Mouse (Mus musculus) lung, postnatal 0 days (tissue): Measurements from ENCODE around the gene Pnpo. TPM values are rescaled to one million over a fixed set of nuclear protein-coding genes. Genes with fewer than 3 reads are reported as not detected.

Experiments used
- ATAC-seq: fragments of 200-750 bp; cut with Nextera tagmentation; 2 replicates; pipeline ENCODE4 v1.8.0; 2017; ENCODE audit warnings: moderate library complexity
- DNase-seq: peaks from one replicate; pipeline ENCODE4 v3.0.0-alpha.2; 2016; ENCODE audit warnings: low spot score
- H3K27ac ChIP-seq: fragments of 300-500 bp; sonication (generic); 2 replicates; pipeline ENCODE4 v1.5.1; 2014; ENCODE audit warnings: antibody characterized with exemption, mild to moderate bottlenecking, low read length, mixed read lengths
- H3K27me3 ChIP-seq: fragments of 300-500 bp; sonication (generic); replicated peaks from 2 replicates; pipeline ENCODE4 v1.6.1; 2014; ENCODE audit warnings: low read length, mixed read lengths; ENCODE audit not compliant: insufficient read depth
- H3K36me3 ChIP-seq: fragments of 300-500 bp; sonication (generic); 2 replicates; pipeline ENCODE4 v1.6.1; 2014; ENCODE audit warnings: low read length, mixed read lengths; ENCODE audit not compliant: insufficient read depth
- H3K4me1 ChIP-seq: fragments of 300-500 bp; sonication (generic); 2 replicates; pipeline ENCODE4 v1.6.1; 2014; ENCODE audit warnings: antibody characterized with exemption, low read depth, low read length, mixed read lengths; ENCODE audit not compliant: insufficient read depth
- H3K4me2 ChIP-seq: fragments of 300-500 bp; sonication (generic); replicated peaks from 2 replicates; pipeline ENCODE4 v1.6.1; 2014; ENCODE audit warnings: low read depth, mild to moderate bottlenecking, low read length, moderate library complexity, mixed read lengths
- H3K4me3 ChIP-seq: fragments of 300-500 bp; sonication (generic); 2 replicates; pipeline ENCODE4 v1.5.1; 2014; ENCODE audit warnings: low read depth, low read length
- H3K9ac ChIP-seq: fragments of 300-500 bp; sonication (generic); replicated peaks from 2 replicates; pipeline ENCODE4 v1.6.1; 2014; ENCODE audit warnings: low read depth, mild to moderate bottlenecking
- H3K9me3 ChIP-seq: fragments of 300-500 bp; sonication (generic); 2 replicates; pipeline ENCODE4 v1.6.1; 2016; ENCODE audit warnings: low read length, mixed read lengths
- CTCF ChIP-seq: IDR thresholded peaks from 2 replicates; pipeline ENCODE4 v1.5.1; 2016; ENCODE audit warnings: antibody characterized with exemption, mild to moderate bottlenecking
- EP300 ChIP-seq: IDR thresholded peaks from 2 replicates; pipeline ENCODE4 v1.6.1; 2016; ENCODE audit warnings: antibody characterized with exemption, mild to moderate bottlenecking, control low read depth
- WGBS: fragments of 180-500 bp; shearing (Covaris S2); extraction: QIAGEN DNeasy Blood & Tissue Kit; methylation state at CpG from one replicate; pipeline ENCODE4 v1.1.7; 2014; 5-methylcytosine and 5-hydroxymethylcytosine counted together
- polyA plus RNA-seq: library from polyadenylated mRNA; unstranded; fragments of >200 nt; fragmentation: Nextera tagmentation; extraction: Ambion mirVana; gene quantifications from 2 replicates; pipeline ENCODE4 v1.2.1, GENCODE M21; 2015

Gene Pnpo
- polyA plus RNA-seq, 1 experiment from 2014 or later = 30.0 TPM

GRCm38 (mm10) chr11:96902639-96903635, 40.8 kb downstream of the Pnpo start:
- H3K36me3 ChIP-seq = 0 out of 2 replicates have a peak, but pooled peaks cover 2% of the 10 kb centered on the region
- TF ChIP-seq EP300 = no peak
- no peak for DNase-seq
- ATAC-seq = no peak
- H3K4me3 ChIP-seq = no peak overlapping the region
- no peak overlapping the region for H3K27ac ChIP-seq
- no peaks in the 10 kb centered on the region for H3K4me1 ChIP-seq
- WGBS = 27% methylated on average over 16 of the region's 16 CpGs
- no peak overlapping the region for H3K4me2 ChIP-seq
- H3K27me3 ChIP-seq = no peaks in the 10 kb centered on the region
- H3K9me3 ChIP-seq = no peaks in the 10 kb centered on the region
- no peak overlapping the region for H3K9ac ChIP-seq

GRCm38 (mm10) chr11:96901332-96901731, 42.5 kb downstream of the Pnpo start:
- H3K27ac ChIP-seq = no peak overlapping the region
- no peak for ATAC-seq
- no peak for TF ChIP-seq CTCF
- TF ChIP-seq EP300 = no peak
- H3K36me3 ChIP-seq = no peaks in the 10 kb centered on the region
- H3K4me2 ChIP-seq = no peak overlapping the region
- no peak overlapping the region for H3K4me3 ChIP-seq
- no peak for DNase-seq
- H3K9ac ChIP-seq = no peak overlapping the region
- H3K27me3 ChIP-seq = no peaks in the 10 kb centered on the region
- H3K4me1 ChIP-seq = no peaks in the 10 kb centered on the region
- H3K9me3 ChIP-seq = no peaks in the 10 kb centered on the region
- WGBS = 59% methylated on average over 9 of the region's 9 CpGs

DNA sequence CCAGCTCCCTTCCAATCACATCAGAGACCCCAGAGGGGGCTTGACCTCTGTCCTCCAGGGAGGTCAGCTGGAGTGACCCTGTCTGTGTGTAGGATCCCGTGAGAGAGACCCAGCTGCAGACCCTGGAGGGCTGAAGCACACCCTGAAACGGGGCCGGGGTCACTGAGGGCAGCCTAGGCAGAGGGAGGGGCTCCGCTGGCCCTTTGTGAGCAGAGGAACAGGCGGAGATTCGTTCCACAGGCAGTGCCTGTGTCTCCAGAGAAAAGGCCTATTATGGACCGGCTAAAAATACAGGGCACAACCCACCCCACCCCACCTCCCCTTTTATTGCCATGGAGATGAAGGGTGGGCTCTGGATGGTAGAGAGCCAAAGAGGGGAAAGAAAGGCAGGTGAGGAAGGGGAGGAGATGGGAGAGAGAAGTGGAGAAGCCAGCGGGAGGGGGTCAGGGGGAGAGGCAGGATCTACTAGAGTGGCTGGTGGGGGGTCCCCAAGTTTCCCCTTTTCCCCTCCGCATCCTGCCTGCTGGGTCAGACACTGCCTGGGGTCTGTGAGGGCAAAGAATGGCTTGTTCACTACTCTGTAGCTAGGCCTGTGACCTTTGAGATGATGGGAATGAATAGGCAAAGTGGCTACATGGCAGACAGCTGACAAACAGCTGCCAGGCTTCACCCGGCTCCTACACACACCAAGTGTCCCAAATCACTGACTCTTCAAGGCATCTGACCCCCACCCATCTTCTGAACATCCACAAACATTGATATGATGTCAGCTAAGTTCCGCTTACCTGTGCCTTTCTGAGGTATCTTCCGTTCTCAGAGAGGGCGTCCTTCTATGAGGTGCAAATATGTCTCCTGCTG, 44.1 kb downstream of the Pnpo start:
- no peak for ATAC-seq
- Histone ChIP-seq H3K4me1 (no peaks in the 10 kb centered on the region), H3K27ac (no peak overlapping the region), H3K4me2 (no peak overlapping the region), H3K4me3 (no peak overlapping the region), H3K36me3 (no peaks in the 10 kb centered on the region), H3K9ac (no peak overlapping the region), H3K9me3 (no peaks in the 10 kb centered on the region), H3K27me3 (no peaks in the 10 kb centered on the region)
- 55% methylated on average over 13 of the region's 13 CpGs for WGBS
- TF ChIP-seq CTCF = no peak
- no peak for TF ChIP-seq EP300
- no peak for DNase-seq

- H3K4me1 ChIP-seq = no peaks in the 10 kb centered on the region
- H3K9me3 ChIP-seq = no peaks in the 10 kb centered on the region
- no peak overlapping the region for H3K9ac ChIP-seq
- H3K4me2 ChIP-seq = no peak overlapping the region
- DNase-seq (no peak), ATAC-seq (no peak)
- no peak for TF ChIP-seq CTCF
- TF ChIP-seq EP300 = 0 out of 2 replicates have a peak, but pooled peaks have one; percentile 13
- H3K27ac ChIP-seq = no peak overlapping the region
- H3K36me3 ChIP-seq = no peaks in the 10 kb centered on the region
- 71% methylated on average over 4 of the region's 4 CpGs for WGBS
- no peaks in the 10 kb centered on the region for H3K27me3 ChIP-seq
- no peak overlapping the region for H3K4me3 ChIP-seq
Observed at GRCm38 (mm10) chr11:96895886-96896285, 47.9 kb downstream of the Pnpo start.

- DNase-seq (no peak), ATAC-seq (no peak)
- Histone ChIP-seq H3K4me2 (no peak overlapping the region), H3K4me3 (no peak overlapping the region), H3K27ac (no peak overlapping the region), H3K4me1 (no peaks in the 10 kb centered on the region), H3K27me3 (no peaks in the 10 kb centered on the region), H3K36me3 (no peaks in the 10 kb centered on the region), H3K9me3 (no peaks in the 10 kb centered on the region), H3K9ac (no peak overlapping the region)
- 56% methylated on average over 11 of the region's 11 CpGs for WGBS
- TF ChIP-seq CTCF = no peak
- no peak for TF ChIP-seq EP300
Observed at GRCm38 (mm10) chr11:96893203-96893842, 50.5 kb downstream of the Pnpo start.
